Mouse (Mus musculus): ENCODE measurements at regions not wholly inside any gene's neighbourhood (a gene's known extent, or its start where the extent isn't known, plus 50 kb on each side); places are given as distances from the start of the nearest gene placed in this dataset.

- TF ChIP-seq EP300 (IDR thresholded peaks at IDR 0.05; ENCODE audit: low read depth) = peak; percentile 82
- no peak for TF ChIP-seq CTCF (IDR thresholded peaks at IDR 0.05; ENCODE audit: low read depth)
- Histone ChIP-seq H3K27ac (ENCODE audit: low read depth) (peak overlapping the region; percentile 79), H3K4me1 (ENCODE audit: insufficient read depth) (no peaks in the 10 kb centered on the region; the same call in 1 of the 2 replicates), H3K4me2 (ENCODE audit: low read depth, low read length) (no peak overlapping the region), H3K27me3 (ENCODE audit: insufficient read depth, low read length) (no peaks in the 10 kb centered on the region), H3K9ac (replicated peaks) (no peak overlapping the region), H3K36me3 (replicated peaks; ENCODE audit: insufficient read depth, low read length) (no peaks in the 10 kb centered on the region), H3K4me3 (ENCODE audit: low read depth, low read length) (no peak overlapping the region), H3K9me3 (ENCODE audit: low read length) (no peaks in the 10 kb centered on the region)
- DNase-seq (no peak), ATAC-seq (peak; percentile 96)
- 63% methylated on average over 8 of the region's 8 CpGs for WGBS (ENCODE audit: insufficient replicate concordance)
Measured at GRCm38 (mm10) chr3:121880355-121880754, 65.3 kb upstream of the Abcd3 start.

DNA sequence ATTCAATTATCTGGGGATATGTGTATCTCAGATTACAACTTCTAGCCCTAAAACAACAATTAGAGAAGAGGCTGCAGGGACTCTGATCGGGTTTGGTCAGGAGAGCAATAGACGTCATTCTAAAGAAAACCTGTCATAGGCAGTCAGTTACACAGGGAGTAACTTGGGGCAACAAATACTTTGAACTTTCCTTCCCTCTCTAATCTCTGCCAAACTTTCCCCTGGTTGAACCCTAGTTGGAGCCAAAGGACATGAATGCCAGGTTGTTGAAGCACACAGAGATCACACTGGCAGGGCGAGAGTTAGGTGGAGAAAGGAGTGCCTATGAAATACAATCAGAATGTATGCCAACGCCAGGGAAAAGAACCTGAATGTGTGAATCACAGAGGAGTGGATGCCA is 60.0 kb upstream of the Abcd3 start:
- no peak overlapping the region for H3K4me3 ChIP-seq (ENCODE audit: low read depth, low read length)
- H3K4me2 ChIP-seq (ENCODE audit: low read depth, low read length) = no peak overlapping the region
- DNase-seq = no peak
- no peak for TF ChIP-seq EP300 (IDR thresholded peaks at IDR 0.05; ENCODE audit: low read depth)
- no peak for TF ChIP-seq CTCF (IDR thresholded peaks at IDR 0.05; ENCODE audit: low read depth)
- peak overlapping the region; percentile 83 for H3K27ac ChIP-seq (ENCODE audit: low read depth)
- no peaks in the 10 kb centered on the region for H3K27me3 ChIP-seq (ENCODE audit: insufficient read depth, low read length)
- WGBS (ENCODE audit: insufficient replicate concordance) = 55% methylated on average over 4 of the region's 4 CpGs
- H3K4me1 ChIP-seq (ENCODE audit: insufficient read depth) = no peaks in the 10 kb centered on the region; the same call in 1 of the 2 replicates
- peak; percentile 92 for ATAC-seq
- no peaks in the 10 kb centered on the region for H3K9me3 ChIP-seq (ENCODE audit: low read length)
- H3K9ac ChIP-seq (replicated peaks) = no peak overlapping the region
- H3K36me3 ChIP-seq (replicated peaks; ENCODE audit: insufficient read depth, low read length) = no peaks in the 10 kb centered on the region

GRCm38 (mm10) chr3:121874576-121874975 is 59.5 kb upstream of the Abcd3 start:
- Histone ChIP-seq H3K9ac (replicated peaks) (no peak overlapping the region), H3K4me2 (ENCODE audit: low read depth, low read length) (no peak overlapping the region), H3K36me3 (replicated peaks; ENCODE audit: insufficient read depth, low read length) (no peaks in the 10 kb centered on the region), H3K4me3 (ENCODE audit: low read depth, low read length) (no peak overlapping the region), H3K27me3 (ENCODE audit: insufficient read depth, low read length) (no peaks in the 10 kb centered on the region), H3K4me1 (ENCODE audit: insufficient read depth) (no peaks in the 10 kb centered on the region; the same call in 1 of the 2 replicates), H3K27ac (ENCODE audit: low read depth) (peak overlapping the region; percentile 83), H3K9me3 (ENCODE audit: low read length) (no peaks in the 10 kb centered on the region)
- TF ChIP-seq EP300 (IDR thresholded peaks at IDR 0.05; ENCODE audit: low read depth) = peak; percentile 53
- TF ChIP-seq CTCF (IDR thresholded peaks at IDR 0.05; ENCODE audit: low read depth) = no peak
- ATAC-seq (peak; percentile 87), DNase-seq (peak; percentile 54)
- WGBS (ENCODE audit: insufficient replicate concordance) = 77% methylated on average over 1 of the region's 1 CpGs

DNA sequence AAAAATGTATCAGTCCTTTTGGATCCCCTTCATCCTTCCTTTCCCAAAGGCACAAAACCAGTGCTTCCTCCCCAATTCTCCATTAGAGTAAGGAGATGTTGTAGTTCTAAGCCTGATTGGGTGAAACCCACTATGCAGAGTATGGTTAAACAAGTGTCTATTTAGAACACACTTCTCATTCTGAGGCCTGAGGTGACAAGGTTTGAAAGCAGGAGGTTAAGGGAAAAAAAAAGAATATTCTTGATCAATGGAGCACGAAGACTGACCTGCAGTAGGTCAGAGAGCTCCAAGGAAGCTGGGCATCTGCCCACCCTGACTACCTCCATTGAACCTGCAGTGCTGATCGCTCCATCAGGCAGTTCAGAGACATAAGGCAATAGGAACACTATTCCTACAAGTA is 58.5 kb upstream of the Abcd3 start:
- Histone ChIP-seq H3K9me3 (ENCODE audit: low read length) (no peaks in the 10 kb centered on the region), H3K27me3 (ENCODE audit: insufficient read depth, low read length) (no peaks in the 10 kb centered on the region), H3K4me1 (ENCODE audit: insufficient read depth) (no peaks in the 10 kb centered on the region), H3K27ac (ENCODE audit: low read depth) (no peak overlapping the region), H3K9ac (replicated peaks) (no peak overlapping the region), H3K4me2 (ENCODE audit: low read depth, low read length) (no peak overlapping the region), H3K4me3 (ENCODE audit: low read depth, low read length) (no peak overlapping the region), H3K36me3 (replicated peaks; ENCODE audit: insufficient read depth, low read length) (no peaks in the 10 kb centered on the region)
- TF ChIP-seq CTCF (IDR thresholded peaks at IDR 0.05; ENCODE audit: low read depth) (no peak), EP300 (IDR thresholded peaks at IDR 0.05; ENCODE audit: low read depth) (no peak)
- ATAC-seq (no peak), DNase-seq (no peak)
- 77% methylated on average over 2 of the region's 2 CpGs for WGBS (ENCODE audit: insufficient replicate concordance)

DNA sequence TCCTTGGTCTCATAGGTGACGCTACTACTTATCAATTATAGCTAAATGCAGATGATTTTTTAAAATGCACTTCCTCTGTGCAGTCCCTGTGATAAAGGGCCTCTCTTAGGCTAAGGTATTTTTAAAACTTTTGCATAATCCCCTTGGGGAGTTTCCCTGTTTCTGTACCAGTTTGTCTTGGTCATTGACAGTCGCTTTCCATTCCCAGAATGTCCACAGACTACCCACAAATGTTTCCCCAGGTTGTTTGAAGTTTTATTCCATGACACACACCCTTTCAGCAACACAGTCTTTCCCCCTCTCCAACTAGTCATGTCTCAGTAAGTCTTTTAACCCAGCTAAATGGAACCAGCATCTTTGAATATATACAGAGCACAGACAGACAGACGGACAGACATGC is 57.6 kb upstream of the Abcd3 start:
- no peak for DNase-seq
- Histone ChIP-seq H3K9ac (replicated peaks) (no peak overlapping the region), H3K9me3 (ENCODE audit: low read length) (no peaks in the 10 kb centered on the region), H3K36me3 (replicated peaks; ENCODE audit: insufficient read depth, low read length) (no peaks in the 10 kb centered on the region), H3K4me1 (ENCODE audit: insufficient read depth) (no peaks in the 10 kb centered on the region), H3K4me3 (ENCODE audit: low read depth, low read length) (no peak overlapping the region), H3K27ac (ENCODE audit: low read depth) (no peak overlapping the region), H3K27me3 (ENCODE audit: insufficient read depth, low read length) (no peaks in the 10 kb centered on the region), H3K4me2 (ENCODE audit: low read depth, low read length) (no peak overlapping the region)
- TF ChIP-seq CTCF (IDR thresholded peaks at IDR 0.05; ENCODE audit: low read depth) = no peak
- no peak for TF ChIP-seq EP300 (IDR thresholded peaks at IDR 0.05; ENCODE audit: low read depth)
- ATAC-seq = no peak
- 64% methylated on average over 3 of the region's 3 CpGs for WGBS (ENCODE audit: insufficient replicate concordance)

DNA sequence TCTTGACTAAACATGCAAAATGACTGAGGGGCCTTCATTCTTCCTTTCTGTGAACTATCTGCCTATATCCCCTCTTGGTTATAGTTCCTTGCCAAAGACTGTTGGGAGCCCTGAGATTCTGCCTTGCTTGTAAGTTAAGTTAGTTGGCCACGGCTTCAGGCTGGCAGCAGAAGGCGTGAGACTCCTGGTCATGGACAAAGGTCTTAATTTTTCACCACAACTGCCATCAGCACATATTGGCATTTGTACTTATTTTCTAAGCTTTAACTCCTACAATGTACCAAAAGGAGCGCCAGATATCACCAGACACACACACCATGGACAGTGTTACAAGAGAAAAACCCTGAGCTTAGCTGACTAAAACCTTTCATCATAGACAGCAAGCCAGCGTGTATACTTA is 56.7 kb upstream of the Abcd3 start:
- Histone ChIP-seq H3K4me3 (ENCODE audit: low read depth, low read length) (no peak overlapping the region), H3K27ac (ENCODE audit: low read depth) (no peak overlapping the region), H3K27me3 (ENCODE audit: insufficient read depth, low read length) (no peaks in the 10 kb centered on the region), H3K4me2 (ENCODE audit: low read depth, low read length) (no peak overlapping the region), H3K9me3 (ENCODE audit: low read length) (no peaks in the 10 kb centered on the region), H3K9ac (replicated peaks) (no peak overlapping the region), H3K4me1 (ENCODE audit: insufficient read depth) (no peaks in the 10 kb centered on the region), H3K36me3 (replicated peaks; ENCODE audit: insufficient read depth, low read length) (no peaks in the 10 kb centered on the region)
- TF ChIP-seq CTCF (IDR thresholded peaks at IDR 0.05; ENCODE audit: low read depth) (no peak), EP300 (IDR thresholded peaks at IDR 0.05; ENCODE audit: low read depth) (no peak)
- DNase-seq (no peak), ATAC-seq (no peak)
- 76% methylated on average over 4 of the region's 4 CpGs for WGBS (ENCODE audit: insufficient replicate concordance)

DNA sequence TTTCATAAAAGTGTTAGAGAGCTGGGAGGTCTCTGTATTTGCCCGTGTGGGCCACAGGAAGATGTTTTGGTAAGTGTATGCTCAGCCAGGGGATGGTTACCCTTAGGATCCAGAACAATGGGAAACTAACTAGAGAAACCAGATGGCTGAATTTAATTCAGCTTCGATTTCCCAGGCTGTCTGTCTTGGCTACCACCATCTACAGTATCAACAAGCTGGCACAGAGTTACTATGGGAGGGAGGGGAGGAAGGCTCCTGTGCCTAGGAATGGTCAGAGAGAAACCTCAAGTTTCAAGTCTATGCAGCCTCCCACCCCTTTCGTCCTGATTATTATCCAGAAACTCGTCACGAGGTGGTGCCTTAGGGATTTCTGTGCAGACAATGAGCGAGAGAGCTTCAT is 55.6 kb upstream of the Abcd3 start:
- Histone ChIP-seq H3K4me1 (ENCODE audit: insufficient read depth) (peaks cover 1% of the 10 kb centered on the region; the same call in 1 of the 2 replicates), H3K9me3 (ENCODE audit: low read length) (no peaks in the 10 kb centered on the region), H3K36me3 (replicated peaks; ENCODE audit: insufficient read depth, low read length) (no peaks in the 10 kb centered on the region), H3K9ac (replicated peaks) (no peak overlapping the region), H3K4me3 (ENCODE audit: low read depth, low read length) (no peak overlapping the region), H3K4me2 (ENCODE audit: low read depth, low read length) (no peak overlapping the region), H3K27me3 (ENCODE audit: insufficient read depth, low read length) (no peaks in the 10 kb centered on the region), H3K27ac (ENCODE audit: low read depth) (no peak overlapping the region)
- ATAC-seq = no peak
- 73% methylated on average over 6 of the region's 6 CpGs for WGBS (ENCODE audit: insufficient replicate concordance)
- DNase-seq = no peak
- TF ChIP-seq EP300 (IDR thresholded peaks at IDR 0.05; ENCODE audit: low read depth) (no peak), CTCF (IDR thresholded peaks at IDR 0.05; ENCODE audit: low read depth) (no peak)

Data from liver, postnatal 0 days (tissue).